Mouse (Mus musculus): ENCODE results near the gene Rab11fip5.

The Rab11fip5 gene

GRCm38 (mm10) chr6:85348133-85348532, 26.3 kb downstream of the Rab11fip5 start:
- DNase-seq (ENCODE audit: low spot score in 2 of 2), result no peak

- DNase-seq (ENCODE audit: low spot score in 2 of 2), result peak; percentile 68 to 87
Measured at GRCm38 (mm10) chr6:85346028-85346634, 28.3 kb downstream of the Rab11fip5 start.

- no peak for DNase-seq (ENCODE audit: low spot score in 2 of 2)
Measured at GRCm38 (mm10) chr6:85344929-85345328, 29.5 kb downstream of the Rab11fip5 start.

- DNase-seq (ENCODE audit: low spot score in 2 of 2), result no peak
Measured at GRCm38 (mm10) chr6:85343027-85343426, 31.4 kb downstream of the Rab11fip5 start.

- no peak for DNase-seq (ENCODE audit: low spot score in 2 of 2)
Measured at GRCm38 (mm10) chr6:85341814-85342501, 32.5 kb downstream of the Rab11fip5 start.

GRCm38 (mm10) chr6:85340184-85340583, 34.2 kb downstream of the Rab11fip5 start:
- DNase-seq (ENCODE audit: low spot score in 2 of 2), result no peak

- DNase-seq (ENCODE audit: low spot score in 2 of 2), result no peak
Measured at GRCm38 (mm10) chr6:85339273-85339901, 35.0 kb downstream of the Rab11fip5 start.

GRCm38 (mm10) chr6:85336944-85337343, 37.5 kb downstream of the Rab11fip5 start:
- DNase-seq (ENCODE audit: low spot score in 2 of 2), result no peak

- DNase-seq (ENCODE audit: low spot score in 2 of 2), result no peak
Measured at GRCm38 (mm10) chr6:85335352-85335751, 39.1 kb downstream of the Rab11fip5 start.

GRCm38 (mm10) chr6:85334851-85335250, 39.6 kb downstream of the Rab11fip5 start:
- DNase-seq (ENCODE audit: low spot score in 2 of 2), result no peak

GRCm38 (mm10) chr6:85334251-85334650, 40.2 kb downstream of the Rab11fip5 start:
- no peak for DNase-seq (ENCODE audit: low spot score in 2 of 2)

- DNase-seq (ENCODE audit: low spot score in 2 of 2), result no peak
Measured at GRCm38 (mm10) chr6:85333732-85334131, 40.7 kb downstream of the Rab11fip5 start.

- peak; percentile 92 to 98 for DNase-seq (ENCODE audit: low spot score in 2 of 2)
Measured at GRCm38 (mm10) chr6:85333000-85333669, 41.3 kb downstream of the Rab11fip5 start, which contains the start of gene Sfxn5. Gene Sfxn5, minus strand, starts transcription at chr6:85333422.

GRCm38 (mm10) chr6:85332351-85332999, 42.0 kb downstream of the Rab11fip5 start:
- DNase-seq (ENCODE audit: low spot score in 2 of 2), result no peak

GRCm38 (mm10) chr6:85331736-85332135, 42.7 kb downstream of the Rab11fip5 start:
- no peak for DNase-seq (ENCODE audit: low spot score in 2 of 2)

GRCm38 (mm10) chr6:85331221-85331735, 43.2 kb downstream of the Rab11fip5 start:
- DNase-seq (ENCODE audit: low spot score in 2 of 2), result no peak

- DNase-seq (ENCODE audit: low spot score in 2 of 2), result no peak
Measured at GRCm38 (mm10) chr6:85329666-85330185, 44.7 kb downstream of the Rab11fip5 start.

- DNase-seq (ENCODE audit: low spot score in 2 of 2), result no peak
Measured at GRCm38 (mm10) chr6:85326564-85326963, 47.9 kb downstream of the Rab11fip5 start.

- DNase-seq (ENCODE audit: low spot score in 2 of 2), result no peak
Measured at GRCm38 (mm10) chr6:85325109-85325508, 49.3 kb downstream of the Rab11fip5 start.

- DNase-seq (ENCODE audit: low spot score in 2 of 2), result no peak
Measured at GRCm38 (mm10) chr6:85320445-85320866, 54.0 kb downstream of the Rab11fip5 start.

- no peak for DNase-seq (ENCODE audit: low spot score in 2 of 2)
Measured at GRCm38 (mm10) chr6:85316211-85316610, 58.2 kb downstream of the Rab11fip5 start.
